Mouse (Mus musculus): ENCODE data around the gene Ccdc141.

DNA sequence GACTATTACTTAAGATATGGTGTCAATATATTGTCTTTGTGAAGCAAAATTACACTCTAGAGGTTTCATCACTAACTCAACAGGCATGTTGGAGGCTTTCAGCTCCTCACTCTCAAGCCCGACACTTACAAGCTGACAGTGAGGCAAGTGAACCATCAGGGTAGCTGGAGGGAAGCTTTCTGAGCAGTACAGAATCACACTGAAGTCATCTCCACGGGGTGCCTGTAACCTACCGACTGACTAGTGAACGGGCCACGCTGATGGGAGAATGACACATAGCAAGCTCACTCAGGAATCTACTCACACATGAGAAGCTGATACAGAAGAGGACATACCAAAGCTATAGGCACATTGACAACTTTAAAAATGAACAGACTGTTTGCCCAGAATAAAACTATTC lies 42.4 kb upstream of the Ccdc141 start:
- TF ChIP-seq POLR2A (IDR thresholded peaks at IDR 0.05; ENCODE audit: control insufficient read depth, extremely low read depth, insufficient read depth, low read length, poor library complexity) = no peak
- no peak for TF ChIP-seq CTCF (IDR thresholded peaks at IDR 0.05; ENCODE audit: borderline replicate concordance, control insufficient read depth, extremely low read depth, insufficient read depth, low read length, poor library complexity)
